Mouse (Mus musculus): Measurements from ENCODE around the gene Herpud2. TPM values are rescaled to one million over a fixed set of nuclear protein-coding genes. Genes with fewer than 3 reads are reported as not detected.
A peak's percentile ranks its signal among the peaks of the same experiment; 100 is the strongest.

Gene Herpud2
- polyA plus RNA-seq, 1 experiment from 2014 or later: 29.2 TPM

DNA sequence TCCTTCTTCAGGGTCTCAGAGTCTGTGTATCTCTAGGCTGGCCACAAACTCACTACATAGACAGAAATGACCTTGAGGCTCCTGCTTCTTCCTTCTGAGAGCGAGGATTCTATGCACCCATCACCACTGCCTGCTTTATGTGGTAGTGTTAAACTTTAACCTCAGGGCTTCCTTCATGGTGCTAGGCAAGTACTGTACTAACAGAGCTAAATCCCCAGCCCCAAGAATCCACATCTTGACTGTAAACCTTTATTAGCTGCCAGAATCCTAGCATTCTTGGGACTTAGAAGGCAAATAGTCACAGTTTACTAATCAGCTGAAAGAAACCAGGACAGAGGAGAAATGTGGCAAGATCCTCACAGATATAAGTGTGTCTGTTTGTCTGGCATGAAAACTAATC, 60.8 kb downstream of the Herpud2 start:
- Histone ChIP-seq H3K4me2 (no peak overlapping the region), H3K9me3 (replicated peaks) (no peaks in the 10 kb centered on the region), H3K36me3 (no peaks in the 10 kb centered on the region), H3K27me3 (no peaks in the 10 kb centered on the region), H3K27ac (no peak overlapping the region), H3K4me1 (replicated peaks) (no peaks in the 10 kb centered on the region), H3K9ac (no peak overlapping the region), H3K4me3 (no peak overlapping the region)
- ATAC-seq (replicated peaks; ENCODE audit: insufficient number of reproducible peaks, insufficient read depth, low FRiP score, low read depth): no peak
- 77% methylated on average over 1 of the region's 1 CpGs for WGBS

DNA sequence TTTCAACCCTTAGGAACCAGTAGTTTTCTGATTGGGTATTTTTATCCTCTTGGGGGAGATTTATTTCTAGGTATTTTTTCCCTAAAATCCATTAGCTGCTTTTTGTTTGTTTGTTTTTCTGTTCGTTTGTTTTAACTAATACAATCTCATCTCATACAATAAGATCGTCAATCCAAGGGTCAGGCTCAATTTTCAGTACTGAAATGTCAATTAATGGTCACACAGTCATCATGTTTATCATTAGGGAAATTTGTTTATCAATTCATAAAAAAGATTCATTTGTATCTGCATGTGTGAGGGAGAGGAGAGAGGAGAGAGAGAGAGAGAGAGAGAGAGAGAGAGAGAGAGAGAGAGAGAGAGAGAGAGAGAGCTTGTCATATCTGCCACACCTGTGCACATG, 62.5 kb downstream of the Herpud2 start, which contains the start of gene Gm10181:
Gene Gm10181 (plus strand): TSS at position 301 of the 400 bp plus-strand sequence.
- Histone ChIP-seq H3K9me3 (replicated peaks) (no peaks in the 10 kb centered on the region), H3K27me3 (no peaks in the 10 kb centered on the region), H3K4me3 (no peak within 1 kb of the TSS)

GRCm38 (mm10) chr9:25076505-25076904, 75.1 kb downstream of the Herpud2 start:
- peak overlapping the region; percentile 88 for H3K27ac ChIP-seq
- peaks cover 31% of the 10 kb centered on the region for H3K4me1 ChIP-seq (replicated peaks)
- ATAC-seq (replicated peaks; ENCODE audit: insufficient number of reproducible peaks, insufficient read depth, low FRiP score, low read depth): peak; percentile 29; the same call in 1 of the 2 replicates

More for the DNA sequence above, 62.5 kb downstream of the Herpud2 start, which contains the start of gene Gm10181:
- Histone ChIP-seq H3K27ac (no peak within 1 kb of the TSS), H3K4me2 (no peak within 1 kb of the TSS), H3K36me3 (no peaks in the 10 kb centered on the region), H3K9ac (no peak within 1 kb of the TSS), H3K4me1 (replicated peaks) (no peaks in the 10 kb centered on the region)
- WGBS: 81% methylated on average over 2 of the region's 2 CpGs
- ATAC-seq (replicated peaks; ENCODE audit: insufficient number of reproducible peaks, insufficient read depth, low FRiP score, low read depth): no peak

GRCm38 (mm10) chr9:25075977-25076376, 75.6 kb downstream of the Herpud2 start:
- WGBS: 11% methylated on average over 3 of the region's 3 CpGs
- Histone ChIP-seq H3K9me3 (replicated peaks) (no peaks in the 10 kb centered on the region), H3K4me3 (no peak overlapping the region), H3K4me2 (peak overlapping the region; percentile 11; the same call in 1 of the 2 replicates), H3K27me3 (no peaks in the 10 kb centered on the region), H3K4me1 (replicated peaks) (peaks cover 31% of the 10 kb centered on the region), H3K9ac (no peak overlapping the region), H3K36me3 (no peaks in the 10 kb centered on the region), H3K27ac (peak overlapping the region; percentile 88)
- peak; percentile 85 for ATAC-seq (replicated peaks; ENCODE audit: insufficient number of reproducible peaks, insufficient read depth, low FRiP score, low read depth)

More at GRCm38 (mm10) chr9:25076505-25076904, 75.1 kb downstream of the Herpud2 start:
- H3K9ac ChIP-seq: no peak overlapping the region
- H3K4me3 ChIP-seq: no peak overlapping the region
- no peaks in the 10 kb centered on the region for H3K36me3 ChIP-seq
- 26% methylated on average over 1 of the region's 1 CpGs for WGBS
- H3K9me3 ChIP-seq (replicated peaks): no peaks in the 10 kb centered on the region
- H3K27me3 ChIP-seq: no peaks in the 10 kb centered on the region
- peak overlapping the region; percentile 11; the same call in 1 of the 2 replicates for H3K4me2 ChIP-seq

DNA sequence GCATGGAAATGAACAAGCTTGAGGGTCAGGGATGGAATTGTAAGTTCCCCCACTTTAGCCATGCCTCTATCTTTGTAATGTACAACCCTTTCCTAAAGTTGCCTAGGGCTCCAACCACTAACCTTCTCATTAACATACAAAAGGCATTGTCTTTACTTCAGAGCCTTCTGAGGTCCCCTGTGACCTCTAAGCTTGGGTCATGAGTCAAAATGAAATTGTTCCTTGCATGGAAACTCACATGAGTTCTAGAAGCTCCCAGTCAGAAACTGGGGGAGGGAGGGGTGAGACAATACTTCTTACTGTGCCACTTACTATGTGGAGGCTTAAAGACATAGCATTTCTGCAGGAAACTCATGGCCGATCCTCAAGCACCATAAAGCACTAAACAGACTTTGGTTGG, 79.0 kb downstream of the Herpud2 start:
- H3K27ac ChIP-seq: no peak overlapping the region
- H3K4me3 ChIP-seq: no peak overlapping the region
- H3K27me3 ChIP-seq: no peaks in the 10 kb centered on the region
- no peak for ATAC-seq (replicated peaks; ENCODE audit: insufficient number of reproducible peaks, insufficient read depth, low FRiP score, low read depth)
- H3K9me3 ChIP-seq (replicated peaks): no peaks in the 10 kb centered on the region
- peaks cover 31% of the 10 kb centered on the region for H3K4me1 ChIP-seq (replicated peaks)
- H3K4me2 ChIP-seq: no peak overlapping the region
- H3K9ac ChIP-seq: no peak overlapping the region
- no peaks in the 10 kb centered on the region for H3K36me3 ChIP-seq
- 86% methylated on average over 1 of the region's 1 CpGs for WGBS

DNA sequence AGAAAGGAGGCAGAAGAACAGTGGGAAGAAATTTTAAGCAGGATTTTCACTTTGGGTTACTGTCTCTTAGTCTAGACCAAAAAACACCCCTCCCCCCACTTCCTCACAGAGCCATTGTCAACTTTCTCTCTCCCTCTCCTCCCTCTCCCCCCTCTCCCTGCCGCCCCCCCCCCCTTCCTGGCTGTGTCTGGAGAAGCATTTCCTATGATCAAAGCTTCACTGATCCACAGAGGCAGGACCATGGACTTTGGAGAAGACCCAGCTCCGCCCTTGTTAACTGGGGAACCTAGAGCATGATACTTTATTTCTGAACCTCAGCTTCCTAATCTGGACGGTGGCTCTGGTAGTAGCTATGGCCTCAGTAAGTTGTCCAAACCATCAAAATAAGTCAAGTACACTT, 92.9 kb downstream of the Herpud2 start:
- Histone ChIP-seq H3K27me3 (no peaks in the 10 kb centered on the region), H3K9me3 (replicated peaks) (no peaks in the 10 kb centered on the region), H3K27ac (no peak overlapping the region), H3K36me3 (no peaks in the 10 kb centered on the region), H3K9ac (no peak overlapping the region), H3K4me3 (no peak overlapping the region), H3K4me2 (no peak overlapping the region), H3K4me1 (replicated peaks) (peaks cover 2% of the 10 kb centered on the region; the same call in 1 of the 2 replicates)
- no peak for ATAC-seq (replicated peaks; ENCODE audit: insufficient number of reproducible peaks, insufficient read depth, low FRiP score, low read depth)
- 56% methylated on average over 2 of the region's 3 CpGs for WGBS

Other genes starting within 250 kb of the Herpud2 start
- not detected in 2 replicates for gene Gm10181, start 62.4 kb downstream of the Herpud2 start, polyA plus RNA-seq (2015; fragmentation: Nextera tagmentation; extraction: Ambion mirVana)
- gene Sept7, start 100.6 kb upstream of the Herpud2 start, polyA plus RNA-seq (2015; fragmentation: Nextera tagmentation; extraction: Ambion mirVana): 225 and 252 TPM in 2 replicates

All from heart, embryonic 15.5 days (tissue).